Comparison of ENCODE assay signal across 28 mouse cellular contexts in the genomic region with DNA sequence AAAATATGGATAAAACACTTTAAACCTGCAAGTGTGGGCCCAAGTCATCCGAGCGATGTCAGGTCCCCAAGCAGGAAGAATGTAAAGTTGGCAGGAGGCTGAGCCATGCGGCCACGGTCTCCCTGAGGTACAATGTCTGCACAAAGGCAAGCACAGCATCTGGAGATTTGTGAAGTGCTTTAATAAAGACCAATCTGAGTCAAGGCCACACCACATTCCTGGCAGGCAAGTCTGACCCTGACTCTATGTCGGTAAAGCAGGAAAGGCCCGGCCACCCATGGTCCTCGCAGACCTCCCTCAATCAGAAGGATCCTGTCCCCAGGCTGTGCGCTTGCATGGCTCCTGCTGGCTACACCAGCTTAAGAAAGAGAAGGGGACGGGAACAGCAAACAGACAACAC. TPM values are rescaled to one million over a fixed set of nuclear protein-coding genes. Genes with fewer than 3 reads are reported as not detected.
DNase-seq lines count a peak whose midpoint lies in the region; TF ChIP-seq lines count a peak whose summit lies in the region.
"Had no signal": no experiment of that assay in that cellular context is flagged by ENCODE, and none has a peak within 500 bp of the region (broad histone marks: within the 10 kb centered on the region; RNA-seq: fewer than 3 reads in every experiment).

No protein-coding gene starts in this region.

- peak overlapping the region; percentile 18; the same call in 1 of the 2 replicates for H3K9ac ChIP-seq in ES-E14 (ENCODE audit: insufficient read depth, low read depth, low read length, poor library complexity, severe bottlenecking)
- H3K9ac ChIP-seq: embryonic facial prominence, embryonic 15.5 days; forebrain, embryonic 12.5 days; forebrain, postnatal 0 days; heart, embryonic 15.5 days; kidney, embryonic 15.5 days; liver, embryonic 15.5 days; lung, embryonic 14.5 days; midbrain, embryonic 15.5 days had no signal

- in situ Hi-C loops in ES-E14 (cut with MboI; ENCODE audit: low sequenced_read_pairs in 2 of 2, unreplicated experiment in 2 of 2) = no loop called here

- H3K4me3 ChIP-seq in ES-E14 (ENCODE audit: insufficient read depth in 1 of 2, low read depth in 1 of 2, low read length in 2 of 2, poor library complexity in 1 of 2, severe bottlenecking in 1 of 2) = no peak overlapping the region
- H3K4me3 ChIP-seq: embryonic facial prominence, embryonic 10.5 days; embryonic facial prominence, embryonic 15.5 days; forebrain, embryonic 12.5 days; heart, embryonic 10.5 days; heart, embryonic 15.5 days; kidney, embryonic 15.5 days; layer of hippocampus, adult 2 months; left cerebral cortex, adult 2 months; liver, embryonic 15.5 days; midbrain, embryonic 10.5 days; midbrain, embryonic 15.5 days had no signal

- no peaks in the 10 kb centered on the region for H3K9me3 ChIP-seq in ES-E14 (ENCODE audit: control insufficient read depth, insufficient read depth, low read depth, low read length)
- H3K9me3 ChIP-seq: embryonic facial prominence, embryonic 10.5 days; embryonic facial prominence, embryonic 15.5 days; forebrain, embryonic 12.5 days; heart, embryonic 10.5 days; heart, embryonic 15.5 days; kidney, embryonic 15.5 days; liver, embryonic 15.5 days; midbrain, embryonic 10.5 days; midbrain, embryonic 15.5 days had no signal

- H3K27ac ChIP-seq in ES-E14 (ENCODE audit: insufficient read depth, low read depth, low read length, poor library complexity, severe bottlenecking) = no peak overlapping the region
- H3K27ac ChIP-seq: embryonic facial prominence, embryonic 10.5 days; embryonic facial prominence, embryonic 15.5 days; forebrain, embryonic 12.5 days; heart, embryonic 10.5 days; heart, embryonic 15.5 days; kidney, embryonic 15.5 days; layer of hippocampus, adult 2 months; left cerebral cortex, adult 2 months; liver, embryonic 15.5 days; midbrain, embryonic 10.5 days; midbrain, embryonic 15.5 days; stomach, postnatal 0 days had no signal

- H3K4me1 ChIP-seq in ES-E14 (ENCODE audit: control insufficient read depth in 2 of 2, insufficient read depth in 2 of 2, low read length in 2 of 2, poor library complexity in 1 of 2) = peaks cover 8 to 15% of the 10 kb centered on the region in 2 experiments
- H3K4me1 ChIP-seq: heart, embryonic 10.5 days; liver, embryonic 15.5 days; midbrain, embryonic 10.5 days had no signal

- peak; percentile 68 for DNase-seq in adrenal gland, adult 2 months
- no peak for DNase-seq in adrenal gland, postnatal 4 days (ENCODE audit: low spot score in 2 of 2)
- DNase-seq in ES-E14 (ENCODE audit: low read depth, low spot score) = no peak
- peak; percentile 44 for DNase-seq in adrenal gland, postnatal 14 days
- peak; percentile 35 for DNase-seq in testis, postnatal 14 days (ENCODE audit: low spot score)
- DNase-seq in cerebellum, adult 9-11 months = no peak
- no peak for DNase-seq in embryo, embryonic 11 days
- DNase-seq: cerebellum, adult 11-12 months; cerebellum, postnatal 10 days; forebrain, postnatal 0 days; gastrocnemius, postnatal 10 days; kidney, adult 18-20 months; kidney, postnatal 36 days; lung, embryonic 14.5 days; lung, postnatal 14 days; right cerebral cortex, postnatal 4 days had no signal

- H3K36me3 ChIP-seq in ES-E14 (ENCODE audit: control insufficient read depth, insufficient read depth, low read length, poor library complexity, severe bottlenecking) = peaks cover 76% of the 10 kb centered on the region

TF ChIP-seq in ES-E14, 5 proteins besides CTCF, POLR2A, EP300 and RAD21:
- no peak for TF ChIP-seq CHD2 (IDR thresholded peaks at IDR 0.05; ENCODE audit: low read depth, low read length)

RNA-seq across cellular contexts. Expression of a gene that starts 41.3 kb away (rescaled TPM):
- total RNA-seq in adrenal gland, adult 2 months (2021) = 10 to 100 TPM; 38.0 to 52.6 TPM
- polyA plus RNA-seq in adrenal gland, adult 2 months (2012; rRNA removed) = 7.5 and 9.6 TPM in 2 replicates
- 10 to 100 TPM; 68.8 to 77.0 TPM for total RNA-seq in adrenal gland, postnatal 4 days (2021)
- 52.0 and 54.2 TPM in 2 replicates for total RNA-seq in ES-E14 (2012; rRNA removed)
- total RNA-seq in adrenal gland, postnatal 14 days (2021) = 51.4 and 55.0 TPM in 2 replicates

RNA-seq across cellular contexts. Expression of a gene that starts 58.7 kb away (rescaled TPM):
- total RNA-seq in adrenal gland, adult 2 months (2021) = 10 to 100 TPM in 1 of 2 experiments, 1 to 10 TPM in 1; 7.5 to 13.2 TPM
- 1.7 and 2.0 TPM in 2 replicates for polyA plus RNA-seq in adrenal gland, adult 2 months (2012; rRNA removed)
- total RNA-seq in adrenal gland, postnatal 4 days (2021) = 10 to 100 TPM; 11.9 to 15.1 TPM
- total RNA-seq in ES-E14 (2012; rRNA removed) = 32.9 and 43.6 TPM in 2 replicates
- total RNA-seq in adrenal gland, postnatal 14 days (2021) = 11.4 and 12.5 TPM in 2 replicates

Comparison
In these comparisons a context has a peak if more than half of its experiments do, and no peak if none do; other contexts are left out.
1. DNase-seq: peak in adrenal gland, adult 2 months (single experiment), adrenal gland, postnatal 14 days (single experiment) and testis, postnatal 14 days (single experiment); none in adrenal gland, postnatal 4 days (0 of 2), ES-E14 (single experiment), cerebellum, adult 9-11 months (single experiment) and embryo, embryonic 11 days (single experiment).